Mouse (Mus musculus) v-Abl transformed pro-B cells (cell line): ENCODE data around the gene Gm3238.

Experiments
- in situ Hi-C, 2 experiments: fragments of 400-800 bp; cut with MboI; formaldehyde crosslinking; loops; one replicate each; pipeline ENCODE4 v1.15.1; 2025; ENCODE audit not compliant: unreplicated experiment in 2 of 2

Gm3238 gene

GRCm38 (mm10) chr10:77751254-77751653, 19.9 kb downstream of the Gm3238 start, which contains the start of gene Gm9736:
Gene Gm9736 (minus strand): TSS chr10:77751354.
- in situ Hi-C loops: loop anchor here in 1 of 2 experiments (10.0 kb wide), 1 partner anchor 236 kb away; the partner anchor contains the start of gene Fam207a

- in situ Hi-C loops: loop anchor here in 1 of 2 experiments (10.0 kb wide), 1 partner anchor 236 kb away; the partner anchor contains the start of gene Fam207a
These were observed 20.4 kb downstream of the Gm3238 start for GRCm38 (mm10) chr10:77750686-77751085.

GRCm38 (mm10) chr10:77741924-77742688, 29.0 kb downstream of the Gm3238 start, which contains the start of gene Gm18596:
Gene Gm18596 (minus strand): TSS chr10:77742638.
- in situ Hi-C loops: loop anchor here (10.0 kb wide), 1 partner anchor 107 kb away; no protein-coding TSS in a partner anchor

- in situ Hi-C loops: no loop called here
These were observed 32.2 kb downstream of the Gm3238 start for GRCm38 (mm10) chr10:77738929-77739328.

GRCm38 (mm10) chr10:77735928-77736327, 35.2 kb downstream of the Gm3238 start:
- in situ Hi-C loops: no loop called here

GRCm38 (mm10) chr10:77729241-77729640, 41.9 kb downstream of the Gm3238 start:
- in situ Hi-C loops: no loop called here

GRCm38 (mm10) chr10:77728280-77728679, 42.8 kb downstream of the Gm3238 start:
- in situ Hi-C loops: no loop called here

- in situ Hi-C loops: no loop called here
These were observed 44.9 kb downstream of the Gm3238 start, which contains the start of gene Gm10100 for GRCm38 (mm10) chr10:77726186-77726585. Gene Gm10100 (plus strand): TSS chr10:77726486.

GRCm38 (mm10) chr10:77724855-77725254, 46.3 kb downstream of the Gm3238 start:
- in situ Hi-C loops: no loop called here
